Mouse (Mus musculus) kidney, postnatal 36 days (tissue): ENCODE results near the gene Knop1.
A peak's percentile ranks its signal among the peaks of the same experiment; 100 is the strongest.

Source experiments
- DNase-seq, 2 experiments: peaks; one replicate each; pipeline ENCODE4 v3.0.0; 2021 to 2022; ENCODE audit warnings: mixed read lengths in 2 of 2

The Knop1 gene

DNA sequence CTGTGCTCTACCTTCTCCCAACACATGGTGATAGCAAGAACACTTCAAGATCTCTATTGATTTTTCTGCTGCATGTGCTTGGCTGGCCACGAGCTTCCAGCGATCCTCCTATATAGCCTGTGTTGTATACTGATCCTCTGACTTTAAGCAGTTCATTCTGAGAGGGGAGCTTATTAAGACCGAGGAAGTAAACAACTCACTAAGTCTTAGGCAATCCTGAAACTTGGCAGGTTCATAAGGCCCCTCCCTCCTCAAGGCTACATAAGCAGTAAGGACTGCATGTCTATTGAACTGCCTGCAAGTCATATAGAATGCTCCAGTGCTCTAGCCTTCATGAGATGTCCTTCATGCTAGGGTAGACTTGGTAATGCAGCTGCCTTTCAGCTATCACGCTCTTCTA, 9.7 kb downstream of the Knop1 start:
- no peak for DNase-seq

DNA sequence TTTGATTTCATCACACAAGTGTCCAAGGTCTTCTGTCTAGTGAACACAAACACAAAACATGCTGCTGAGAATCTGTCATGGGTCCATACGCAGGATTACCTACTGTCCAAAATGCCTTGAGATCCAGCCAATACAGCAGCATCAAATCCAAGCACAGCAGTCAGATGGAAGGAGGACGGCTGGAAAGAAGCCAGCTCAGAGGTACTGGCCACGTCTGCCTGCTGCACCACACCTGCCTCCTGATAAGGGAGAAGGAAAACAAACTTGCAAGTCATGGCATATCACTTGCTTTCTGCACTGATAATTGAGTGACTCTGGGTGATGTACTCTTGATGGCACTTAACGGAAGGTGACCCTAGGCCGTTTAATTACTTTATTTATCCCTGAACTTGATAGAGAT, 10.9 kb downstream of the Knop1 start:
- DNase-seq = no peak

- no peak for DNase-seq
Observed at GRCm38 (mm10) chr7:118842938-118843337, 13.1 kb downstream of the Knop1 start.

GRCm38 (mm10) chr7:118841796-118842195, 14.3 kb downstream of the Knop1 start:
- DNase-seq = no peak

- no peak for DNase-seq
Observed at GRCm38 (mm10) chr7:118841030-118841745, 14.9 kb downstream of the Knop1 start.

DNA sequence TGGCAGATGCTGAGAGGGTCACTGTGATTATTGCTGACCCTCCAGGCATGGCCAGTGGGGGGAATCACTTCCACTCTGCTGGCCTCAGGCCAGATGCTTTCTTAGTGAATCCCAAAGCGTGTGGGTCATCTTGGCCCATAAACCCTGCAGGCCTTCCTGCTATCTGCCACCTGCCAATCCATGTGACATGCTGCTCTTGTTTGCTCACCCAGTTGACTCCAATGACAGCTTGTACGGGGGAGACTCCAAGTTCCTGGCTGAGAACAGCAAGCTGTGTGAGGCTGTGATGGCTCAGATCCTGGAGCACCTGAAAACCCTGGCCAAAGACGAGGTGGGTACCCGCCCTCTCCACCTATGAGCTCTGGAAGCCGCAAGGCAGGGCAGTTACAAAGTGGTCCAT, 18.2 kb downstream of the Knop1 start:
- DNase-seq = peak; percentile 9 to 19

GRCm38 (mm10) chr7:118827975-118828416, 28.1 kb downstream of the Knop1 start:
- DNase-seq = no peak

DNA sequence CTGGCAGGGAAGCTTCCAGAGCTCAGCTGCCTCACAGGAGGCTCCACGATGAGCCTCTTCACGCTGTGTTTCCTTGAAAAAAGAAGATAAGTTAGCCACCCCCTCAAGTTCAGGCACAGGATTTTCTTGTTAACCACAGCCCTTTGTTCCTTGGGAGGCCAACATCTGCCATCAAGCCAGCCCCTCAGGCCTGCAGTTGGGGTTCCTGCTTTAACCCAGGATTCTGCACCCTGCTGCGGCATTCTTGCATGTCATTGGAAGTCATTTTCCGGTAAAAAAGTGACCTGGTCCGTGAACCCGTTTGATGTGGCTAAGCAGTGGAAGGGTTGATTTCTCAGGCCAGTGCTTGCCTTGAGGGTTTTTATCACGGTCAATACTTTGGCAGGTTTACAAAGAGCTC, 31.6 kb downstream of the Knop1 start:
- no peak for DNase-seq

DNA sequence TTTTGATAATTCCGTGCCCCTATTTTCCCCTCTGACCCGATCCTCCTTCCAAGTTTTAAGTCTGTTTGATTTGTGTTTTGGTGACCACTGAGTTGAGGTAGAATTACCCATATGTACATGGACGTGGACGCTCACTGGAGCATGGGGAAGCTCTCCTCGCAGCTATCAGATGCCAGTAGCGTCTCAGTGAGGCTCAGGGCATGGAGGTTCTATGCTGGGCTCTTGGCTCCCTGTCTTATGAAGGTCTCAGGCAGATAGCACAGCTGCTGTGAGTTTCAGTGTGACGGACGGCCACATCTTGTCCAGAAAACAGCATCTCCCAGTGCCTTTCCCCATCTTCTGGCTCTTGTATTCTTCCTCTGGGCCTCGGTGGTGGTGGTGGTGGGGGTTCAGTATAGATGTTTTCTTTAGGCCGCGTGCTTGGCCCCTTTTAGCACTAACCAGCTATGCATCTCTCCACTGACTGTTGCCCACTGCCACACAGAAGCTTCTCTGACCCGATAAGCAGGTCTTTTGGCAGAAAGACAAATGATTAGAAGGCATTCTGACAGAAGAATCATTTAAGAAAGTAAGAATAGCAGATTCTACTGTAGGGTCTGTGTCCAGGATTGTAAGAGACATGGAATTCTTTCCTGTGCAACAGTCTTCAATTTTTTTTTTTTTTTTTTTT, 34.0 kb downstream of the Knop1 start:
- DNase-seq = no peak

DNA sequence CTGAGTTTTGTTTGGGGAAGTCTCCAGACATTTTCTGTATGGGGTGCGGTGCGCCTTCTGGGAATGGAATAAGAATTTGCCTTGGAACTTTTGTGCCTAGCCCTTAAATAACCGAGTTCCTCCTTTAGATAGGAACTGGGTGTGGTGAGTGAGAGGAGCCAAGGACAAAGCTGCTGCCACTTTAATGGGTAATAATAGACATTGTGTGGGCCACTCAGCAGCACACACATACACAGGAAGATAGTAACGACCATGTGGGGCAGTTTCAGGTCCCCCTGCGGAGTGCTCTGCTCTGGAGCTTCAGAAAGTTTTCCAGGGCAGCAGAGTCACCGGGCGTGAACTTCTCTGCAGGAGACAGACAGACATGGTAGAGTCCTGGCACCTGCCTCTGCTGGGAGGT, 34.7 kb downstream of the Knop1 start:
- DNase-seq = peak; percentile 20 to 33

- no peak for DNase-seq
Observed at GRCm38 (mm10) chr7:118819666-118820065, 36.4 kb downstream of the Knop1 start.

DNA sequence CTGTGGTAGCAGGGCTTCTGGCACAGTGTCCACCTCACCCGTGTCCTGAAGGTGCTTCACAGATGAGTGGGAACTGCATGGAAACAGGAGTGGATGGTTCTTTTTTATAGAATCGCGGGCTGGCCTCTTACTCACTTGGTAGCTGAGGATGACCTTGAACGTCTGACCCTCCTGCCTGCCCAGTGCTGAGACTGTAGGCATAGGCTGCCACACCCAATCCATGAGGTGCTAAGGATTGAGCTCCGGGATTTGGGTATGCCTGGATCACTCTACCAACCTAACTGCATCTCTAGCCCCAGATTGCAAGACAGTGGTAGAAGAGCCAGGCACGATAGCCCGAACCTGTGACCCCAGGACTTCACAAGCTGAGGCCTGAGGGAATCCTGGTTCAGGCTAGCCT, 38.3 kb downstream of the Knop1 start:
- DNase-seq = no peak

- DNase-seq = peak; percentile 48 to 66
Observed at GRCm38 (mm10) chr7:118816275-118816674, 39.8 kb downstream of the Knop1 start.

- no peak for DNase-seq
Observed at GRCm38 (mm10) chr7:118813592-118813991, 42.5 kb downstream of the Knop1 start.

GRCm38 (mm10) chr7:118811407-118812106, 44.5 kb downstream of the Knop1 start:
- peak; percentile 20 to 27 for DNase-seq

DNA sequence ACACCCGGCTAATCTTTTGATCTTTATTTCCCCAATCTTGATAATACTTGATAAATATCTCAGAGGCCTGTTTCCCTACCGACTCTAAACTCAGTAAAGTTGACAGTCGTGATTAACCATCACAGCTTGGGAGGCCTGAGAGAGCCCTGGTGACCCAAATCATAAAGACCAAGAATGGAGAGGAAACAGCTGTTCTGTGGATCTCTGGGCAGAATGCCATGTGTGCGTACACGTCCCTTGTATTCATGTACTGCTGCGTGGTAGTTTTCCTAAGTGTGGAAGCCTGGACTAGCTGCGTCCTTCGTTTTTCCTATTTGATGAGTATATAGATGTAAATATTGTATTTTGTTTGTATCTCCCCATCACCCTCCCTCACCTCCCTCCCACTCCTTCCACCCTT, 48.2 kb downstream of the Knop1 start:
- DNase-seq = peak; percentile 40 to 45

DNA sequence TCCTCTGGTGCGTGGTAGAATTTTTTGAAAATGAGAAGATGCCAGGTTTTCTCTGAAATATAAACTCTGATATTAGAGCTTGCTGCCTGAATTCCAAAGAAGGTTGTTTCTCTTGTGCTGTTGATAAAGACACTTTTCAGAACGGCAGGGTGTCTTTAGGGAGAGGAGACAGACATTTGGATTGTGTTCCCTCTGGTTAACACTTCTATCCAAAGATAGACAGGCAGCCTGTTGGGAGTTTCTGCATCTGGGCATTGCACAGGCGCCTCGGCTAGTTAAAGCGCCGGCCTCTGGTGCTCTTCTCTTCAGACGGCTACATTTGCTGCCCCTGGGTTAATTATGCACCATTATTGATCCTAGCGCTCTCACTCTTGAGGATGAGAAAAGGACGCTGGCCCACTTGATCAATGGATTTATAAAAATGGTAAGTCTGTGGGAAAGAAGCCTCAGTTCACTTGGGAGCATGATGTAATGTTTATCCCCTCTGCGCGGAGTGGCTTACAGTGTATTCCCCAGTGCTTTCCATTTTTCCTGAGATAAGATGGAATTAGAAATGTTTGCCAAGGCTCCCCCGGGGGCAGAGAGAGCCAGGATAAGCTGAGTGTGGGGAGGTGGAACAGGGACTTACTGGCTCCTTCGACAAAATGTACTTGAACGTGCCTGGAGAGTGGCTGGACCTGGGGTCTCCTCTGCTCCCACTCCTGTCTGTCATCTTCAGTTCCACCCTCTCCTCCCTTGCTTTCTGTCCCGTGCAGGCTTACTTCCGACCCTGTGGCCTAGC, 49.2 kb downstream of the Knop1 start:
- DNase-seq = no peak

DNA sequence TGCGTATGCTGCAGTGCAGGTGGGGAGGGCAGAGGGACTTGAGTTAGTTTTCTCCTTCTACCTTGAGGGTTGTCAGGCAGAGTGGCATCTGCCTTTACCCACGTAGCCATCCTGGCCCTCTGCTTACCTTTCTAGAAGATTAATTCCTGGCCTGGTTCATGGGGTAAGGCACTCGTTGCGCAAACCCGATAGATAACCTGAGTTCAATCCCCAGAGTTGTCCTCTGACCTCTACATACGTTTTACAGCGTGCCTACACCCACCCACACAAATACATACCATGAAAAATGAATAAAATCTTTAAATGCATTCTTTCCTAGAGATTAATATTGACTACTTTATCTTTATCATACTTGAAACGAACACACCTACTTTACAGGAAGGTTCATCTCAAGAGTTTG, 52.6 kb downstream of the Knop1 start:
- DNase-seq = no peak

GRCm38 (mm10) chr7:118801791-118802190, 54.3 kb downstream of the Knop1 start:
- DNase-seq = peak; percentile 33 to 70

- no peak for DNase-seq
Observed at GRCm38 (mm10) chr7:118800112-118800734, 55.8 kb downstream of the Knop1 start.

GRCm38 (mm10) chr7:118798105-118798570, 57.9 kb downstream of the Knop1 start:
- DNase-seq = no peak

- DNase-seq = no peak
Observed at GRCm38 (mm10) chr7:118797600-118797999, 58.5 kb downstream of the Knop1 start.
